Mouse (Mus musculus): ENCODE results near the gene Otud7a. TPM values are rescaled to one million over a fixed set of nuclear protein-coding genes. Genes with fewer than 3 reads are reported as not detected.
A peak's percentile ranks its signal among the peaks of the same experiment; 100 is the strongest.

Otud7a gene
- polyA plus RNA-seq, 1 experiment from 2014 or later: 3.4 TPM

- H3K27ac ChIP-seq (replicated peaks; ENCODE audit: low read depth, low read length): no peak overlapping the region
- no peaks in the 10 kb centered on the region for H3K36me3 ChIP-seq (ENCODE audit: control insufficient read depth, insufficient read depth, low read length)
- H3K9ac ChIP-seq (replicated peaks; ENCODE audit: low read length): no peak overlapping the region
- H3K27me3 ChIP-seq (ENCODE audit: control insufficient read depth, insufficient read depth, low read length): no peaks in the 10 kb centered on the region
- WGBS: 91% methylated on average over 2 of the region's 2 CpGs
- no peak for ATAC-seq (ENCODE audit: low FRiP score, low TSS enrichment)
- H3K9me3 ChIP-seq (ENCODE audit: control insufficient read depth, low read length): no peaks in the 10 kb centered on the region
- no peak overlapping the region for H3K4me3 ChIP-seq (replicated peaks; ENCODE audit: low read depth, low read length)
- no peaks in the 10 kb centered on the region for H3K4me1 ChIP-seq (ENCODE audit: control insufficient read depth, insufficient read depth, low read length)
- no peak for DNase-seq
- H3K4me2 ChIP-seq (ENCODE audit: low read length): no peak overlapping the region
These were observed 38.5 kb downstream of the Otud7a start for GRCm38 (mm10) chr7:63483091-63483490.

- 78% methylated on average over 9 of the region's 9 CpGs for WGBS
- Histone ChIP-seq H3K4me1 (ENCODE audit: control insufficient read depth, insufficient read depth, low read length) (no peaks in the 10 kb centered on the region), H3K36me3 (ENCODE audit: control insufficient read depth, insufficient read depth, low read length) (no peaks in the 10 kb centered on the region), H3K9ac (replicated peaks; ENCODE audit: low read length) (no peak overlapping the region), H3K27me3 (ENCODE audit: control insufficient read depth, insufficient read depth, low read length) (no peaks in the 10 kb centered on the region), H3K4me3 (replicated peaks; ENCODE audit: low read depth, low read length) (no peak overlapping the region), H3K9me3 (ENCODE audit: control insufficient read depth, low read length) (no peaks in the 10 kb centered on the region), H3K27ac (replicated peaks; ENCODE audit: low read depth, low read length) (no peak overlapping the region), H3K4me2 (ENCODE audit: low read length) (no peak overlapping the region)
- no peak for DNase-seq
- ATAC-seq (ENCODE audit: low FRiP score, low TSS enrichment): no peak
These were observed 52.5 kb downstream of the Otud7a start for GRCm38 (mm10) chr7:63497051-63497547.

GRCm38 (mm10) chr7:63504202-63504601 lies 59.7 kb downstream of the Otud7a start:
- Histone ChIP-seq H3K4me1 (ENCODE audit: control insufficient read depth, insufficient read depth, low read length) (no peaks in the 10 kb centered on the region), H3K36me3 (ENCODE audit: control insufficient read depth, insufficient read depth, low read length) (no peaks in the 10 kb centered on the region), H3K9ac (replicated peaks; ENCODE audit: low read length) (no peak overlapping the region), H3K27me3 (ENCODE audit: control insufficient read depth, insufficient read depth, low read length) (no peaks in the 10 kb centered on the region), H3K27ac (replicated peaks; ENCODE audit: low read depth, low read length) (no peak overlapping the region), H3K4me2 (ENCODE audit: low read length) (no peak overlapping the region), H3K4me3 (replicated peaks; ENCODE audit: low read depth, low read length) (no peak overlapping the region), H3K9me3 (ENCODE audit: control insufficient read depth, low read length) (no peaks in the 10 kb centered on the region)
- ATAC-seq (ENCODE audit: low FRiP score, low TSS enrichment) (peak; percentile 70; the same call in 1 of the 2 replicates), DNase-seq (peak; percentile 68)
- WGBS: 19% methylated on average over 2 of the region's 2 CpGs

GRCm38 (mm10) chr7:63508079-63508478 lies 63.5 kb downstream of the Otud7a start:
- Histone ChIP-seq H3K36me3 (ENCODE audit: control insufficient read depth, insufficient read depth, low read length) (no peaks in the 10 kb centered on the region), H3K4me3 (replicated peaks; ENCODE audit: low read depth, low read length) (no peak overlapping the region), H3K9ac (replicated peaks; ENCODE audit: low read length) (no peak overlapping the region), H3K4me2 (ENCODE audit: low read length) (no peak overlapping the region), H3K4me1 (ENCODE audit: control insufficient read depth, insufficient read depth, low read length) (no peaks in the 10 kb centered on the region), H3K27me3 (ENCODE audit: control insufficient read depth, insufficient read depth, low read length) (no peaks in the 10 kb centered on the region), H3K9me3 (ENCODE audit: control insufficient read depth, low read length) (no peaks in the 10 kb centered on the region), H3K27ac (replicated peaks; ENCODE audit: low read depth, low read length) (no peak overlapping the region)
- 90% methylated on average over 2 of the region's 2 CpGs for WGBS
- ATAC-seq (ENCODE audit: low FRiP score, low TSS enrichment) (no peak), DNase-seq (no peak)

GRCm38 (mm10) chr7:63509825-63510224 lies 65.3 kb downstream of the Otud7a start:
- DNase-seq (peak; percentile 61), ATAC-seq (ENCODE audit: low FRiP score, low TSS enrichment) (no peak; the same call in 1 of the 2 replicates)
- H3K9me3 ChIP-seq (ENCODE audit: control insufficient read depth, low read length): no peaks in the 10 kb centered on the region
- no peaks in the 10 kb centered on the region for H3K27me3 ChIP-seq (ENCODE audit: control insufficient read depth, insufficient read depth, low read length)
- WGBS: 61% methylated on average over 1 of the region's 1 CpGs
- no peak overlapping the region for H3K27ac ChIP-seq (replicated peaks; ENCODE audit: low read depth, low read length)
- no peaks in the 10 kb centered on the region for H3K4me1 ChIP-seq (ENCODE audit: control insufficient read depth, insufficient read depth, low read length)
- no peak overlapping the region for H3K9ac ChIP-seq (replicated peaks; ENCODE audit: low read length)
- no peak overlapping the region for H3K4me2 ChIP-seq (ENCODE audit: low read length)
- no peak overlapping the region for H3K4me3 ChIP-seq (replicated peaks; ENCODE audit: low read depth, low read length)
- H3K36me3 ChIP-seq (ENCODE audit: control insufficient read depth, insufficient read depth, low read length): no peaks in the 10 kb centered on the region

GRCm38 (mm10) chr7:63511458-63511857 lies 66.9 kb downstream of the Otud7a start:
- Histone ChIP-seq H3K4me3 (replicated peaks; ENCODE audit: low read depth, low read length) (no peak overlapping the region), H3K36me3 (ENCODE audit: control insufficient read depth, insufficient read depth, low read length) (no peaks in the 10 kb centered on the region), H3K9me3 (ENCODE audit: control insufficient read depth, low read length) (no peaks in the 10 kb centered on the region), H3K27ac (replicated peaks; ENCODE audit: low read depth, low read length) (no peak overlapping the region), H3K27me3 (ENCODE audit: control insufficient read depth, insufficient read depth, low read length) (no peaks in the 10 kb centered on the region), H3K4me1 (ENCODE audit: control insufficient read depth, insufficient read depth, low read length) (no peaks in the 10 kb centered on the region), H3K4me2 (ENCODE audit: low read length) (no peak overlapping the region), H3K9ac (replicated peaks; ENCODE audit: low read length) (no peak overlapping the region)
- ATAC-seq (ENCODE audit: low FRiP score, low TSS enrichment) (no peak), DNase-seq (peak; percentile 1)

GRCm38 (mm10) chr7:63512561-63512960 lies 68.0 kb downstream of the Otud7a start:
- Histone ChIP-seq H3K4me2 (ENCODE audit: low read length) (no peak overlapping the region), H3K4me1 (ENCODE audit: control insufficient read depth, insufficient read depth, low read length) (no peaks in the 10 kb centered on the region), H3K4me3 (replicated peaks; ENCODE audit: low read depth, low read length) (no peak overlapping the region), H3K9me3 (ENCODE audit: control insufficient read depth, low read length) (no peaks in the 10 kb centered on the region), H3K36me3 (ENCODE audit: control insufficient read depth, insufficient read depth, low read length) (no peaks in the 10 kb centered on the region), H3K27me3 (ENCODE audit: control insufficient read depth, insufficient read depth, low read length) (no peaks in the 10 kb centered on the region), H3K27ac (replicated peaks; ENCODE audit: low read depth, low read length) (no peak overlapping the region), H3K9ac (replicated peaks; ENCODE audit: low read length) (no peak overlapping the region)
- WGBS: 77% methylated on average over 2 of the region's 2 CpGs
- DNase-seq (no peak), ATAC-seq (ENCODE audit: low FRiP score, low TSS enrichment) (no peak)

GRCm38 (mm10) chr7:63516141-63516895 lies 71.8 kb downstream of the Otud7a start:
- no peak overlapping the region for H3K4me3 ChIP-seq (replicated peaks; ENCODE audit: low read depth, low read length)
- H3K9ac ChIP-seq (replicated peaks; ENCODE audit: low read length): no peak overlapping the region
- no peaks in the 10 kb centered on the region for H3K36me3 ChIP-seq (ENCODE audit: control insufficient read depth, insufficient read depth, low read length)
- DNase-seq: no peak
- no peaks in the 10 kb centered on the region for H3K9me3 ChIP-seq (ENCODE audit: control insufficient read depth, low read length)
- ATAC-seq (ENCODE audit: low FRiP score, low TSS enrichment): no peak
- H3K4me1 ChIP-seq (ENCODE audit: control insufficient read depth, insufficient read depth, low read length): no peaks in the 10 kb centered on the region
- H3K27ac ChIP-seq (replicated peaks; ENCODE audit: low read depth, low read length): no peak overlapping the region
- no peaks in the 10 kb centered on the region for H3K27me3 ChIP-seq (ENCODE audit: control insufficient read depth, insufficient read depth, low read length)
- WGBS: 91% methylated on average over 5 of the region's 5 CpGs
- H3K4me2 ChIP-seq (ENCODE audit: low read length): no peak overlapping the region

GRCm38 (mm10) chr7:63520299-63520698 lies 75.7 kb downstream of the Otud7a start:
- DNase-seq: no peak
- WGBS: 88% methylated on average over 1 of the region's 1 CpGs

More at GRCm38 (mm10) chr7:63520299-63520698, 75.7 kb downstream of the Otud7a start:
- H3K4me3 ChIP-seq (replicated peaks; ENCODE audit: low read depth, low read length): no peak overlapping the region
- no peaks in the 10 kb centered on the region for H3K27me3 ChIP-seq (ENCODE audit: control insufficient read depth, insufficient read depth, low read length)
- no peak overlapping the region for H3K9ac ChIP-seq (replicated peaks; ENCODE audit: low read length)
- H3K36me3 ChIP-seq (ENCODE audit: control insufficient read depth, insufficient read depth, low read length): no peaks in the 10 kb centered on the region
- no peak overlapping the region for H3K4me2 ChIP-seq (ENCODE audit: low read length)
- no peak for ATAC-seq (ENCODE audit: low FRiP score, low TSS enrichment)
- H3K9me3 ChIP-seq (ENCODE audit: control insufficient read depth, low read length): no peaks in the 10 kb centered on the region
- no peaks in the 10 kb centered on the region for H3K4me1 ChIP-seq (ENCODE audit: control insufficient read depth, insufficient read depth, low read length)
- H3K27ac ChIP-seq (replicated peaks; ENCODE audit: low read depth, low read length): no peak overlapping the region
